Mouse (Mus musculus) spleen, adult 2 months (tissue): ENCODE measurements around the gene Schip1.

ENCODE experiments used
- CTCF ChIP-seq: fragments of 200-500 bp; IDR thresholded peaks from 2 replicates; pipeline ENCODE4 v1.5.1; 2011; ENCODE audit warnings: mild to moderate bottlenecking, inconsistent platforms; ENCODE audit not compliant: insufficient read depth, insufficient read length, insufficient replicate concordance; ENCODE audit errors: extremely low read depth
- POLR2A ChIP-seq: fragments of 200-500 bp; IDR thresholded peaks from 2 replicates; pipeline ENCODE4 v1.6.1; 2011; ENCODE audit warnings: low read depth, low read length, inconsistent platforms

DNA sequence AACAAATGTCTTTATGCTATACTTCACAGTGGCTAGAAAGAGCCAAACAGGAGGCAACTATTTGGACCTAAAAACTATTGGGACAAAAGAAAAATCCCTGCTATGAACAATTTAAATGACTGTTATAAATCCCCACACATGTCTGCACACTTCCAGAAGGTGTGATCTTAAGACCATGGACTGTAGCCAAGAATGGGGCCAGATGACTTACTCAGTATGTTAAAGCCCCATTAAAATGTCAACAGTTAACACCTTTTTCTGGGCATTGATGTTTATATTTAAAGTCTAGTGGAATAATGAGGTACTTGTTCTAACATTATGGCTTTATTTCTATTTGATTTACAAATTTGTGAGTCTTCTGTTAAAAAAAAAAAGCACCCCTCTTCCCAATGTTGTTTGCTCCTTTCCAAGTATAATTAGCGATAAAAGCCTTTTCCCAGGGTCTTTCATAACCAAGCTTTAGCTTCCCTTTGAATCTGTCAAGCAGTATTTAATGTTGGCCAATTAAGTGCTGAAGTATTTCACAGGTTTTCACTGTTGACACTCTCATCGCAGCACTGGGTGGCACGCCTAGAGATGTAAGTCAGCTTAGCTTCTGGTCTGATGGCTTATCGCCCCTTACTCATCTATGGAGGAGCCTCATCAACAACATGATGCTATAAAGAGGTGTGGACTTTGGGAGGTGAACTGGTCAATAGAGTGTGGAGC, 32.3 kb downstream of the Schip1 start:
- no peak for TF ChIP-seq CTCF
- no peak for TF ChIP-seq POLR2A
